12 mouse cellular contexts compared by ENCODE assay signal in the genomic region with DNA sequence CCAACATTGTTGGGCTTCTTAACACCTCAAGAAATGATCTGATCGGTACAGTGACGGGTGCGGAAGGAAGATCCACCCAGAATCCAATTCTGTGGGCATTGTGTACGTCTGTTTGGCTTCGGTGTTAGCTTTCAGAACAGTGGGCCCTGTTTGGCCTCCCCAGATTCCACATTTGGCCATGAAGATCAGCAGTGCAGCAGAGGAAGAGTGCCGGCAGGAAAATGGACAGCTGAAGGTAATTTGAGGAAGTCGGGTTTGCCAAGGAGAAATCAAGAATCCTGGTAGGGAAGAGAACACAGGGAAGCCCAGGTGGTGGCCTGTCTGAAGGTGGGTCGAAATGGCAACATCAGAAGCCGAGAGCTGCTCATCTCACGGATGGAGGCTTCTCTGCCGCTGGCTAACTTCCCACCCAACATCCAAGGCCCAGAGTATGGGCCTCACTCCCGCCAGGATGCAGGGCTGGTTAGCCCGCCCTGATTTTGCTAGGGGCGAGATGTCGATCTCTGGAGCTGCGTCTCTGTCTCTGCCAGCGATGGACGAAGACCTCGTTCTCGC. TPM values are rescaled to one million over a fixed set of nuclear protein-coding genes. Genes with fewer than 3 reads are reported as not detected.
A peak's percentile ranks its signal among the peaks of the same experiment; 100 is the strongest.
DNase-seq lines count a peak whose midpoint lies in the region; ATAC-seq and TF ChIP-seq lines count a peak whose summit lies in the region.
"Had no signal": no experiment of that assay in that cellular context is flagged by ENCODE, and none has a peak within 500 bp of the region (broad histone marks: within the 10 kb centered on the region; RNA-seq: fewer than 3 reads in every experiment).

No protein-coding gene starts in this region.

- TF ChIP-seq POLR2A in heart, adult 2 months (IDR thresholded peaks at IDR 0.05; ENCODE audit: insufficient read depth, low read depth, low read length): no peak

- no peak overlapping the region for H3K27ac ChIP-seq in heart, embryonic 11.5 days (ENCODE audit: low read depth, low read length)
- no peak overlapping the region for H3K27ac ChIP-seq in heart, adult 2 months
- no peak overlapping the region for H3K27ac ChIP-seq in stomach, embryonic 16.5 days (ENCODE audit: low read length)
- no peak overlapping the region for H3K27ac ChIP-seq in stomach, postnatal 0 days (replicated peaks)
- no peak overlapping the region for H3K27ac ChIP-seq in hindbrain, embryonic 15.5 days (replicated peaks)
- H3K27ac ChIP-seq in midbrain, postnatal 0 days (ENCODE audit: low read depth, low read length): no peak overlapping the region

- peaks cover 95% of the 10 kb centered on the region for H3K27me3 ChIP-seq in heart, embryonic 11.5 days (ENCODE audit: control insufficient read depth, insufficient read depth, low read length)
- peaks cover 37% of the 10 kb centered on the region for H3K27me3 ChIP-seq in heart, adult 2 months (ENCODE audit: control insufficient read depth, insufficient read depth, low read length)
- peaks cover 94% of the 10 kb centered on the region for H3K27me3 ChIP-seq in stomach, embryonic 16.5 days (ENCODE audit: control insufficient read depth, insufficient read depth, low read length)
- H3K27me3 ChIP-seq in stomach, postnatal 0 days (ENCODE audit: control insufficient read depth, insufficient read depth, low read length): peaks cover 41% of the 10 kb centered on the region
- peaks cover 86% of the 10 kb centered on the region for H3K27me3 ChIP-seq in hindbrain, embryonic 15.5 days
- H3K27me3 ChIP-seq in midbrain, postnatal 0 days (ENCODE audit: insufficient read depth, low read length): peaks cover 21% of the 10 kb centered on the region

- H3K4me1 ChIP-seq in heart, embryonic 11.5 days (ENCODE audit: control insufficient read depth, insufficient read depth, low read length): peaks cover 5% of the 10 kb centered on the region; the same call in 1 of the 2 replicates
- H3K4me1 ChIP-seq in heart, adult 2 months (ENCODE audit: control insufficient read depth, insufficient read depth, low read length): no peaks in the 10 kb centered on the region; the same call in 1 of the 2 replicates
- peaks cover 9% of the 10 kb centered on the region for H3K4me1 ChIP-seq in stomach, embryonic 16.5 days (ENCODE audit: control insufficient read depth, insufficient read depth, low read length)
- peaks cover 2% of the 10 kb centered on the region; the same call in 1 of the 2 replicates for H3K4me1 ChIP-seq in stomach, postnatal 0 days (replicated peaks; ENCODE audit: control insufficient read depth, insufficient read depth)
- peaks cover 28% of the 10 kb centered on the region for H3K4me1 ChIP-seq in hindbrain, embryonic 15.5 days (replicated peaks)
- H3K4me1 ChIP-seq in midbrain, postnatal 0 days (ENCODE audit: insufficient read depth, low read length): peaks cover 16% of the 10 kb centered on the region; the same call in 1 of the 2 replicates

- no peak for ATAC-seq in heart, embryonic 11.5 days (replicated peaks; ENCODE audit: insufficient number of reproducible peaks, low FRiP score, low TSS enrichment)
- ATAC-seq in stomach, embryonic 16.5 days (ENCODE audit: insufficient read depth, low FRiP score): no peak
- ATAC-seq in stomach, postnatal 0 days (ENCODE audit: low FRiP score, low TSS enrichment): no peak
- no peak for ATAC-seq in hindbrain, embryonic 15.5 days (ENCODE audit: low FRiP score, low read depth)
- ATAC-seq in midbrain, postnatal 0 days (ENCODE audit: low FRiP score): no peak
- ATAC-seq: activated CD4-positive, CD25-positive, alpha-beta regulatory T cell, adult 4 months had no signal

- no peak overlapping the region for H3K4me3 ChIP-seq in heart, embryonic 11.5 days (ENCODE audit: low read depth, low read length)
- no peak overlapping the region for H3K4me3 ChIP-seq in heart, adult 2 months
- H3K4me3 ChIP-seq in stomach, embryonic 16.5 days (replicated peaks; ENCODE audit: low read length): peak overlapping the region; percentile 3; the same call in 1 of the 2 replicates
- H3K4me3 ChIP-seq in stomach, postnatal 0 days (ENCODE audit: low read depth, low read length): no peak overlapping the region; the same call in 1 of the 2 replicates
- peak overlapping the region; percentile 12; the same call in 1 of the 2 replicates for H3K4me3 ChIP-seq in hindbrain, embryonic 15.5 days
- H3K4me3 ChIP-seq in midbrain, postnatal 0 days (ENCODE audit: low read depth, low read length): peak overlapping the region; percentile 19; the same call in 1 of the 2 replicates

- 3% methylated on average over 20 of the region's 20 CpGs for WGBS in heart, embryonic 11.5 days (ENCODE audit: insufficient replicate concordance)
- WGBS in heart, adult 2 months: 5% methylated on average over 20 of the region's 20 CpGs
- 5% methylated on average over 20 of the region's 20 CpGs for WGBS in stomach, embryonic 16.5 days
- WGBS in stomach, postnatal 0 days: 5% methylated on average over 20 of the region's 20 CpGs
- WGBS in hindbrain, embryonic 15.5 days: 3% methylated on average over 20 of the region's 20 CpGs
- 16% methylated on average over 20 of the region's 20 CpGs for WGBS in midbrain, postnatal 0 days

- H3K9me3 ChIP-seq in heart, embryonic 11.5 days (replicated peaks; ENCODE audit: control insufficient read depth, low read length): no peaks in the 10 kb centered on the region
- no peaks in the 10 kb centered on the region for H3K9me3 ChIP-seq in stomach, embryonic 16.5 days (replicated peaks; ENCODE audit: control insufficient read depth, low read length)
- H3K9me3 ChIP-seq in stomach, postnatal 0 days (ENCODE audit: control insufficient read depth, low read length): no peaks in the 10 kb centered on the region
- no peaks in the 10 kb centered on the region for H3K9me3 ChIP-seq in hindbrain, embryonic 15.5 days
- H3K9me3 ChIP-seq in midbrain, postnatal 0 days (ENCODE audit: low read length): no peaks in the 10 kb centered on the region

- DNase-seq in heart, adult 2 months: no peak
- DNase-seq in stomach, postnatal 0 days (ENCODE audit: low spot score): no peak
- DNase-seq in midbrain, postnatal 0 days (ENCODE audit: low spot score): no peak
- no peak for DNase-seq in urinary bladder, adult 18-20 months (ENCODE audit: low spot score in 2 of 2)
- no peak for DNase-seq in adrenal gland, postnatal 36 days
- DNase-seq: lung, adult 18-20 months had no signal

- H3K9ac ChIP-seq in heart, embryonic 11.5 days (ENCODE audit: low read depth, low read length): no peak overlapping the region
- H3K9ac ChIP-seq in heart, adult 2 months (ENCODE audit: low read depth, low read length): no peak overlapping the region
- H3K9ac ChIP-seq in stomach, embryonic 16.5 days (ENCODE audit: low read length): no peak overlapping the region
- no peak overlapping the region for H3K9ac ChIP-seq in stomach, postnatal 0 days (ENCODE audit: low read length)
- no peak overlapping the region for H3K9ac ChIP-seq in hindbrain, embryonic 15.5 days
- H3K9ac ChIP-seq in midbrain, postnatal 0 days (replicated peaks; ENCODE audit: low read length, poor library complexity, severe bottlenecking): no peak overlapping the region

- H3K36me3 ChIP-seq in heart, embryonic 11.5 days (ENCODE audit: control insufficient read depth, insufficient read depth, low read length): no peaks in the 10 kb centered on the region
- no peaks in the 10 kb centered on the region for H3K36me3 ChIP-seq in heart, adult 2 months (ENCODE audit: control insufficient read depth, insufficient read depth, low read length)
- H3K36me3 ChIP-seq in stomach, embryonic 16.5 days (ENCODE audit: control insufficient read depth, insufficient read depth, low read length): no peaks in the 10 kb centered on the region
- H3K36me3 ChIP-seq in stomach, postnatal 0 days (ENCODE audit: control insufficient read depth, insufficient read depth, low read length): no peaks in the 10 kb centered on the region
- H3K36me3 ChIP-seq in hindbrain, embryonic 15.5 days: no peaks in the 10 kb centered on the region
- H3K36me3 ChIP-seq in midbrain, postnatal 0 days (ENCODE audit: insufficient read depth, low read length): no peaks in the 10 kb centered on the region

- intact Hi-C loops in heart, adult 2 months (cut with DNase I): no loop called here

- H3K79me2 ChIP-seq in heart, adult 2 months (replicated peaks; ENCODE audit: control insufficient read depth, insufficient read depth, low read length): no peaks in the 10 kb centered on the region

- TF ChIP-seq EP300 in heart, adult 2 months (IDR thresholded peaks at IDR 0.05; ENCODE audit: insufficient read depth, low read depth, low read length): no peak
- TF ChIP-seq EP300 in stomach, postnatal 0 days (optimal IDR thresholded peaks at IDR 0.05): no peak

- no peak for TF ChIP-seq CTCF in heart, adult 2 months (IDR thresholded peaks at IDR 0.05)
- no peak for TF ChIP-seq CTCF in stomach, postnatal 0 days (IDR thresholded peaks at IDR 0.05; ENCODE audit: low read depth)
- TF ChIP-seq CTCF in midbrain, postnatal 0 days (IDR thresholded peaks at IDR 0.05): no peak

- H3K4me2 ChIP-seq in heart, embryonic 11.5 days: peak overlapping the region; percentile 5
- no peak overlapping the region for H3K4me2 ChIP-seq in stomach, embryonic 16.5 days (ENCODE audit: low read depth, low read length)
- H3K4me2 ChIP-seq in stomach, postnatal 0 days (replicated peaks; ENCODE audit: low read depth): no peak overlapping the region
- H3K4me2 ChIP-seq in hindbrain, embryonic 15.5 days: peak overlapping the region; percentile 28
- peak overlapping the region; percentile 45 for H3K4me2 ChIP-seq in midbrain, postnatal 0 days (ENCODE audit: low read depth, low read length, poor library complexity, severe bottlenecking)

RNA-seq across cellular contexts. Expression of a gene that starts 4.0 kb away (rescaled TPM):
- not detected in 2 replicates for polyA plus RNA-seq in heart, embryonic 11.5 days (2014; fragmentation: Nextera tagmentation; extraction: Ambion mirVana)
- total RNA-seq in heart, adult 2 months (2021): under 1 TPM in 1 of 2 experiments, not detected in 1; 0.05 TPM
- polyA plus RNA-seq in heart, adult 2 months (2012; rRNA removed): not detected in 2 replicates
- not detected in 2 replicates for polyA plus RNA-seq in stomach, embryonic 16.5 days (2015; fragmentation: Nextera tagmentation; extraction: Ambion mirVana)
- not detected in 2 replicates for polyA plus RNA-seq in stomach, postnatal 0 days (2015; fragmentation: Nextera tagmentation; extraction: Ambion mirVana)
- polyA plus RNA-seq in hindbrain, embryonic 15.5 days (2015; fragmentation: Nextera tagmentation; extraction: Ambion mirVana): 0.60 and 1.3 TPM in 2 replicates
- total RNA-seq in midbrain, postnatal 0 days (2014; rRNA removed): 49.5 and 62.0 TPM in 2 replicates
- polyA plus RNA-seq in midbrain, postnatal 0 days (2015; fragmentation: Nextera tagmentation; extraction: Ambion mirVana): 0.86 and 1.0 TPM in 2 replicates
- under 1 TPM; 0.07 to 0.16 TPM for total RNA-seq in adrenal gland, postnatal 36 days (2021)
- polyA plus RNA-seq: activated CD4-positive, CD25-positive, alpha-beta regulatory T cell, adult 4 months; small intestine, adult 2 months; urinary bladder, adult 2 months had no signal

Comparison
In these comparisons a context has a peak if more than half of its experiments do, and no peak if none do; other contexts are left out.
1. H3K4me3 ChIP-seq: peak in stomach, embryonic 16.5 days (single experiment), hindbrain, embryonic 15.5 days (single experiment) and midbrain, postnatal 0 days (single experiment); none in heart, embryonic 11.5 days (single experiment), heart, adult 2 months (single experiment) and stomach, postnatal 0 days (single experiment).
2. H3K4me2 ChIP-seq: peak in heart, embryonic 11.5 days (single experiment), hindbrain, embryonic 15.5 days (single experiment) and midbrain, postnatal 0 days (single experiment); none in stomach, embryonic 16.5 days (single experiment) and stomach, postnatal 0 days (single experiment).